ENCODE assay signal across 7 mouse cellular contexts in the genomic region with DNA sequence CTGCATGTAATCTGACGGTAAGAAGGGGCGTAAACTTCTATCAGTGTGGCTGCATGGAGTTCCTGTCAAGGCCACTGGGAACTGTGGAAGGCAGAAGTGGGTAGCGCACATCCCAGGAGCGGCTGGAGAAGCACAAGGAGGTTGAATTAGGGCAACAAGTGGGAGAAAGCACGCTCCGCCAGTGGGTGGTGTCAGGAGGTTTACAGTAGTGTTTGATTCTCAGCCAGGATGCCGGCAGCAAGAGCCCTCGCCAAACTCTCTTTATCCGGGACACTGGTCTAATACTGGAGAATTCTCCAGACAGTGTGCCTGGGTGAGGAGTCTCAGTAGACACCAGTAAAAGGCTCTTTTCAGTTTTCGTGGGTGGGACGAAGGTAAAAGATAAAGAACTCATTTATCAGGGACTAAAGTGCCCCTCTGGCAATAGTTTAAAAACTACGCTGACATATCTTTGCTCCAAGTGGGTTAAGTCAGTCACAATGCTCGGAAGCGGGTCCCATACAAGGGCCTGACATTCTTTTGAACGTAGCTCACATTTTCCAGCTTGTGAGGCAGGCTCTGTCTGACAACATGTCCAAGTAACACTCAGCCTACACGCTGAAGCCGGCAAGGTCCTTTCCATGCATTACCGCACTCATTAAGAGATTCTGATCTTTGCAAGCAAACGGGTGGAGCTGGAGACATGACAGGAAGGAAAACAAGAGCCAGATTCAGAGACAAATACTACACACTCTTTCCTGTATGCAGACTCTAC. TPM values are rescaled to one million over a fixed set of nuclear protein-coding genes. Genes with fewer than 3 reads are reported as not detected.
DNase-seq lines count a peak whose midpoint lies in the region; ATAC-seq lines count a peak whose summit lies in the region.

No protein-coding gene starts in this region.

- DNase-seq in midbrain, embryonic 14.5 days = peak; percentile 38
- peak; percentile 46 for DNase-seq in fibroblast of lung, adult 2 months (ENCODE audit: low read depth)
- DNase-seq in intestine, embryonic 14.5 days (ENCODE audit: low spot score) = no peak
- no peak for DNase-seq in layer of hippocampus, adult 9-10 months (ENCODE audit: low spot score)
- DNase-seq in urinary bladder, postnatal 4 days (ENCODE audit: low spot score in 2 of 2) = no peak

- no peaks in the 10 kb centered on the region for H3K9me3 ChIP-seq in midbrain, embryonic 14.5 days (ENCODE audit: control insufficient read depth, low read length)
- H3K9me3 ChIP-seq in midbrain, embryonic 13.5 days = no peaks in the 10 kb centered on the region
- no peaks in the 10 kb centered on the region for H3K9me3 ChIP-seq in intestine, embryonic 14.5 days (ENCODE audit: control insufficient read depth, low read length)
- H3K9me3 ChIP-seq in lung, embryonic 16.5 days (ENCODE audit: control insufficient read depth, low read length) = no peaks in the 10 kb centered on the region

- no peak overlapping the region for H3K27ac ChIP-seq in midbrain, embryonic 14.5 days (replicated peaks; ENCODE audit: low read depth, low read length)
- H3K27ac ChIP-seq in midbrain, embryonic 13.5 days = no peak overlapping the region
- H3K27ac ChIP-seq in intestine, embryonic 14.5 days (ENCODE audit: low read depth) = peak overlapping the region; percentile 30
- peak overlapping the region; percentile 90 for H3K27ac ChIP-seq in lung, embryonic 16.5 days (ENCODE audit: low read length)

- H3K4me2 ChIP-seq in midbrain, embryonic 14.5 days (ENCODE audit: low read length) = no peak overlapping the region
- H3K4me2 ChIP-seq in midbrain, embryonic 13.5 days (replicated peaks) = no peak overlapping the region
- H3K4me2 ChIP-seq in intestine, embryonic 14.5 days (ENCODE audit: low read length) = no peak overlapping the region; the same call in 1 of the 2 replicates
- peak overlapping the region; percentile 47 for H3K4me2 ChIP-seq in lung, embryonic 16.5 days (ENCODE audit: low read depth, low read length)

- H3K9ac ChIP-seq in midbrain, embryonic 14.5 days (replicated peaks; ENCODE audit: low read length) = no peak overlapping the region
- H3K9ac ChIP-seq in midbrain, embryonic 13.5 days (replicated peaks) = no peak overlapping the region
- no peak overlapping the region for H3K9ac ChIP-seq in intestine, embryonic 14.5 days (ENCODE audit: low read length)
- H3K9ac ChIP-seq in lung, embryonic 16.5 days (ENCODE audit: low read length) = peak overlapping the region; percentile 38

- ATAC-seq in midbrain, embryonic 14.5 days (ENCODE audit: low FRiP score, low TSS enrichment) = no peak
- no peak for ATAC-seq in midbrain, embryonic 13.5 days
- no peak for ATAC-seq in intestine, embryonic 14.5 days (replicated peaks; ENCODE audit: low FRiP score, low TSS enrichment, low read depth)
- ATAC-seq in lung, embryonic 16.5 days (ENCODE audit: low read depth) = peak; percentile 89

- no peaks in the 10 kb centered on the region for H3K27me3 ChIP-seq in midbrain, embryonic 14.5 days (ENCODE audit: control insufficient read depth, insufficient read depth, low read length)
- no peaks in the 10 kb centered on the region for H3K27me3 ChIP-seq in midbrain, embryonic 13.5 days
- H3K27me3 ChIP-seq in intestine, embryonic 14.5 days (replicated peaks; ENCODE audit: control insufficient read depth, insufficient read depth, low read length) = no peaks in the 10 kb centered on the region
- H3K27me3 ChIP-seq in lung, embryonic 16.5 days (ENCODE audit: control insufficient read depth, insufficient read depth, low read depth, low read length) = no peaks in the 10 kb centered on the region

- peaks cover 9% of the 10 kb centered on the region for H3K4me1 ChIP-seq in midbrain, embryonic 14.5 days (ENCODE audit: control insufficient read depth, insufficient read depth, low read length)
- H3K4me1 ChIP-seq in midbrain, embryonic 13.5 days (replicated peaks) = peaks cover 41% of the 10 kb centered on the region
- H3K4me1 ChIP-seq in intestine, embryonic 14.5 days (replicated peaks; ENCODE audit: control insufficient read depth, insufficient read depth, low read length) = peaks cover 13% of the 10 kb centered on the region
- H3K4me1 ChIP-seq in lung, embryonic 16.5 days (replicated peaks; ENCODE audit: control insufficient read depth, insufficient read depth, low read length) = peaks cover 27% of the 10 kb centered on the region

- H3K36me3 ChIP-seq in midbrain, embryonic 14.5 days (ENCODE audit: control insufficient read depth, insufficient read depth, low read length) = peaks cover 3% of the 10 kb centered on the region
- peaks cover 16% of the 10 kb centered on the region for H3K36me3 ChIP-seq in midbrain, embryonic 13.5 days
- H3K36me3 ChIP-seq in intestine, embryonic 14.5 days (ENCODE audit: control insufficient read depth, insufficient read depth, low read length) = no peaks in the 10 kb centered on the region
- H3K36me3 ChIP-seq in lung, embryonic 16.5 days (ENCODE audit: control insufficient read depth, insufficient read depth, low read length) = no peaks in the 10 kb centered on the region

- no peak overlapping the region for H3K4me3 ChIP-seq in midbrain, embryonic 14.5 days (replicated peaks; ENCODE audit: low read depth, low read length)
- H3K4me3 ChIP-seq in midbrain, embryonic 13.5 days (replicated peaks) = no peak overlapping the region
- no peak overlapping the region for H3K4me3 ChIP-seq in intestine, embryonic 14.5 days (ENCODE audit: low read depth, low read length)
- 0 out of 2 replicates have a peak overlapping the region, but pooled peaks have one; percentile 2 for H3K4me3 ChIP-seq in lung, embryonic 16.5 days (ENCODE audit: low read length)

- 69% methylated on average over 19 of the region's 19 CpGs for WGBS in midbrain, embryonic 14.5 days
- 69% methylated on average over 19 of the region's 19 CpGs for whole genome bisulfite sequencing in midbrain, embryonic 13.5 days
- 30% methylated on average over 19 of the region's 19 CpGs for WGBS in intestine, embryonic 14.5 days
- WGBS in lung, embryonic 16.5 days = 7% methylated on average over 19 of the region's 19 CpGs

RNA-seq across cellular contexts. Expression of gene Rcan1, which starts 42.3 kb away (rescaled TPM):
- 63.4 and 71.1 TPM in 2 replicates for polyA plus RNA-seq in midbrain, embryonic 14.5 days (2014; fragmentation: Nextera tagmentation; extraction: Ambion mirVana)
- 46.8 and 47.4 TPM in 2 replicates for polyA plus RNA-seq in midbrain, embryonic 13.5 days (2015; fragmentation: Nextera tagmentation; extraction: Ambion mirVana)
- 24.2 and 25.3 TPM in 2 replicates for polyA plus RNA-seq in intestine, embryonic 14.5 days (2014; fragmentation: Nextera tagmentation; extraction: Ambion mirVana)
- 57.7 and 61.2 TPM in 2 replicates for polyA plus RNA-seq in lung, embryonic 16.5 days (2015; fragmentation: Nextera tagmentation; extraction: Ambion mirVana)

RNA-seq across cellular contexts. Expression of gene Clic6, which starts 57.2 kb away (rescaled TPM):
- polyA plus RNA-seq in midbrain, embryonic 14.5 days (2014; fragmentation: Nextera tagmentation; extraction: Ambion mirVana) = 0.91 TPM in 1 of 2 replicates, not detected in the other
- polyA plus RNA-seq in midbrain, embryonic 13.5 days (2015; fragmentation: Nextera tagmentation; extraction: Ambion mirVana) = 1.2 and 3.1 TPM in 2 replicates
- 26.7 and 29.9 TPM in 2 replicates for polyA plus RNA-seq in intestine, embryonic 14.5 days (2014; fragmentation: Nextera tagmentation; extraction: Ambion mirVana)
- polyA plus RNA-seq in lung, embryonic 16.5 days (2015; fragmentation: Nextera tagmentation; extraction: Ambion mirVana) = 15.7 and 16.4 TPM in 2 replicates

Comparison
In these comparisons a context has a peak if more than half of its experiments do, and no peak if none do; other contexts are left out.
1. DNase-seq: peak in midbrain, embryonic 14.5 days (single experiment) and fibroblast of lung, adult 2 months (single experiment); none in intestine, embryonic 14.5 days (single experiment), layer of hippocampus, adult 9-10 months (single experiment) and urinary bladder, postnatal 4 days (0 of 2).
2. H3K27ac ChIP-seq: peak in intestine, embryonic 14.5 days (single experiment) and lung, embryonic 16.5 days (single experiment); none in midbrain, embryonic 14.5 days (single experiment) and midbrain, embryonic 13.5 days (single experiment).